Mouse (Mus musculus) CH12.LX (cell line): ENCODE measurements around the gene Cdh4.

ENCODE experiments used
- CHD2 ChIP-seq: IDR thresholded peaks from 2 replicates; pipeline ENCODE4 v1.6.1; 2011; ENCODE audit warnings: low read length, improper control_type of control experiment
- CTCF ChIP-seq, 2 experiments: IDR thresholded peaks in 1 of 2; conservative IDR thresholded peaks in 1 of 2; 2 replicates each; pipeline ENCODE4 v1.5.1; 2011 to 2012; ENCODE audit warnings: low read depth in 2 of 2, low read length in 2 of 2, improper control_type of control experiment in 1 of 2, inconsistent platforms in 1 of 2, mild to moderate bottlenecking in 1 of 2, moderate library complexity in 1 of 2
- GABPA ChIP-seq: IDR thresholded peaks from 2 replicates; pipeline ENCODE4 v1.6.1; 2012; ENCODE audit warnings: low read depth, low read length, improper control_type of control experiment, inconsistent platforms; ENCODE audit not compliant: insufficient replicate concordance
- MXI1 ChIP-seq: IDR thresholded peaks from 2 replicates; pipeline ENCODE4 v1.6.1; 2011; ENCODE audit warnings: mild to moderate bottlenecking, low read depth, low read length, improper control_type of control experiment
- POLR2AphosphoS2 ChIP-seq: IDR thresholded peaks from 2 replicates; pipeline ENCODE4 v1.6.1; 2011; ENCODE audit warnings: low read depth, low read length, improper control_type of control experiment
- SIN3A ChIP-seq: IDR thresholded peaks from 2 replicates; pipeline ENCODE4 v1.6.1; 2012; ENCODE audit warnings: low read length, improper control_type of control experiment, inconsistent platforms
- TCF12 ChIP-seq: IDR thresholded peaks from 2 replicates; pipeline ENCODE4 v1.6.1; 2014; ENCODE audit warnings: low read depth, mild to moderate bottlenecking, inconsistent platforms, low read length, improper control_type of control experiment
- USF1 ChIP-seq: IDR thresholded peaks from 2 replicates; pipeline ENCODE4 v1.6.1; 2014; ENCODE audit warnings: low read depth, mild to moderate bottlenecking, inconsistent platforms, low read length, improper control_type of control experiment

GRCm38 (mm10) chr2:179425602-179426001, 16.6 kb upstream of the Cdh4 start:
- TF ChIP-seq POLR2AphosphoS2 = no peak
- TF ChIP-seq CTCF (conservative IDR thresholded peaks at IDR 0.05 in 1 of 2, IDR thresholded peaks at IDR 0.05 in 1 of 2; ENCODE audit: low read depth in 2 of 2, low read length in 2 of 2) = no peak
- no peak for TF ChIP-seq USF1
- no peak for TF ChIP-seq MXI1
- TF ChIP-seq CHD2 = no peak
- no peak for TF ChIP-seq TCF12
- no peak for TF ChIP-seq GABPA
- no peak for TF ChIP-seq SIN3A
